ENCODE assay signal across 15 mouse cellular contexts in genomic region chr15:8856419-8857084, GRCm38 (mm10).
DNase-seq lines count a peak whose midpoint lies in the region; ATAC-seq lines count a peak whose summit lies in the region.
"Had no signal": no experiment of that assay in that cellular context is flagged by ENCODE, and none has a peak within 500 bp of the region (broad histone marks: within the 10 kb centered on the region; RNA-seq: fewer than 3 reads in every experiment).

No protein-coding gene starts in this region.

- no peak overlapping the region for H3K9ac ChIP-seq in hindbrain, embryonic 12.5 days
- H3K9ac ChIP-seq in neural tube, embryonic 14.5 days (replicated peaks; ENCODE audit: low read depth, low read length): no peak overlapping the region
- H3K9ac ChIP-seq in neural tube, embryonic 15.5 days (replicated peaks): no peak overlapping the region
- no peak overlapping the region for H3K9ac ChIP-seq in heart, embryonic 11.5 days (ENCODE audit: low read depth, low read length)
- H3K9ac ChIP-seq: heart, embryonic 12.5 days; liver, embryonic 13.5 days; neural tube, embryonic 12.5 days had no signal

- 49% methylated on average over 11 of the region's 11 CpGs for WGBS in hindbrain, embryonic 12.5 days
- 72% methylated on average over 11 of the region's 11 CpGs for WGBS in hindbrain, embryonic 10.5 days
- 38% methylated on average over 11 of the region's 11 CpGs for WGBS in neural tube, embryonic 14.5 days
- 37% methylated on average over 11 of the region's 11 CpGs for WGBS in neural tube, embryonic 15.5 days
- 70% methylated on average over 11 of the region's 11 CpGs for WGBS in heart, embryonic 11.5 days (ENCODE audit: insufficient replicate concordance)

- ATAC-seq in hindbrain, embryonic 12.5 days (ENCODE audit: low FRiP score): 0 out of 2 replicates have a peak, but pooled peaks have one; percentile 13
- peak; percentile 44; the same call in 1 of the 2 replicates for ATAC-seq in neural tube, embryonic 14.5 days (ENCODE audit: low read depth)
- ATAC-seq in neural tube, embryonic 15.5 days (ENCODE audit: low FRiP score): no peak
- ATAC-seq in heart, embryonic 11.5 days (replicated peaks; ENCODE audit: insufficient number of reproducible peaks, low FRiP score, low TSS enrichment): no peak
- ATAC-seq: intestine, postnatal 0 days; lung, postnatal 0 days had no signal

- no peak overlapping the region for H3K4me3 ChIP-seq in hindbrain, embryonic 12.5 days
- H3K4me3 ChIP-seq in hindbrain, embryonic 10.5 days: no peak overlapping the region
- H3K4me3 ChIP-seq in neural tube, embryonic 14.5 days (ENCODE audit: low read depth, low read length): no peak overlapping the region
- H3K4me3 ChIP-seq in neural tube, embryonic 15.5 days (replicated peaks): no peak overlapping the region
- H3K4me3 ChIP-seq in heart, embryonic 11.5 days (ENCODE audit: low read depth, low read length): no peak overlapping the region
- H3K4me3 ChIP-seq: heart, embryonic 12.5 days; liver, embryonic 13.5 days; neural tube, embryonic 12.5 days had no signal

- no peak overlapping the region for H3K27ac ChIP-seq in hindbrain, embryonic 12.5 days
- H3K27ac ChIP-seq in hindbrain, embryonic 10.5 days: no peak overlapping the region; the same call in 1 of the 2 replicates
- H3K27ac ChIP-seq in neural tube, embryonic 14.5 days (ENCODE audit: low read depth, low read length): no peak overlapping the region
- no peak overlapping the region for H3K27ac ChIP-seq in neural tube, embryonic 15.5 days (replicated peaks)
- no peak overlapping the region for H3K27ac ChIP-seq in heart, embryonic 11.5 days (ENCODE audit: low read depth, low read length)
- H3K27ac ChIP-seq: liver, embryonic 13.5 days; neural tube, embryonic 12.5 days had no signal

- no peak overlapping the region for H3K4me2 ChIP-seq in hindbrain, embryonic 12.5 days (replicated peaks)
- H3K4me2 ChIP-seq in neural tube, embryonic 14.5 days (ENCODE audit: low read depth, low read length): no peak overlapping the region
- no peak overlapping the region for H3K4me2 ChIP-seq in neural tube, embryonic 15.5 days
- no peak overlapping the region for H3K4me2 ChIP-seq in heart, embryonic 11.5 days
- H3K4me2 ChIP-seq: heart, embryonic 12.5 days; liver, embryonic 13.5 days; neural tube, embryonic 12.5 days had no signal

- H3K36me3 ChIP-seq in hindbrain, embryonic 12.5 days: no peaks in the 10 kb centered on the region
- H3K36me3 ChIP-seq in hindbrain, embryonic 10.5 days: no peaks in the 10 kb centered on the region
- H3K36me3 ChIP-seq in neural tube, embryonic 14.5 days (ENCODE audit: control insufficient read depth, insufficient read depth, low read length): no peaks in the 10 kb centered on the region
- H3K36me3 ChIP-seq in neural tube, embryonic 15.5 days: no peaks in the 10 kb centered on the region
- no peaks in the 10 kb centered on the region for H3K36me3 ChIP-seq in heart, embryonic 11.5 days (ENCODE audit: control insufficient read depth, insufficient read depth, low read length)
- H3K36me3 ChIP-seq: heart, embryonic 12.5 days; liver, embryonic 13.5 days; neural tube, embryonic 12.5 days had no signal

- DNase-seq in hindbrain, embryonic 10.5 days (ENCODE audit: low spot score): no peak
- DNase-seq in mesoderm, embryonic 11.5 days (ENCODE audit: low read depth, low spot score): peak; percentile 45
- DNase-seq in urinary bladder, postnatal 36 days (ENCODE audit: low spot score in 2 of 2): no peak
- DNase-seq: B cell, adult 2 months; cerebellum, adult 11 months; heart, postnatal 36 days; liver, embryonic 13.5 days had no signal

- H3K27me3 ChIP-seq in hindbrain, embryonic 12.5 days: no peaks in the 10 kb centered on the region
- no peaks in the 10 kb centered on the region for H3K27me3 ChIP-seq in hindbrain, embryonic 10.5 days (ENCODE audit: insufficient read depth, poor library complexity, severe bottlenecking)
- H3K27me3 ChIP-seq in neural tube, embryonic 14.5 days (ENCODE audit: control insufficient read depth, insufficient read depth, low read length): no peaks in the 10 kb centered on the region
- no peaks in the 10 kb centered on the region for H3K27me3 ChIP-seq in neural tube, embryonic 15.5 days (replicated peaks)
- H3K27me3 ChIP-seq in heart, embryonic 11.5 days (ENCODE audit: control insufficient read depth, insufficient read depth, low read length): no peaks in the 10 kb centered on the region
- H3K27me3 ChIP-seq: heart, embryonic 12.5 days; liver, embryonic 13.5 days; neural tube, embryonic 12.5 days had no signal

- 0 out of 2 replicates have a peak, but pooled peaks cover 9% of the 10 kb centered on the region for H3K9me3 ChIP-seq in hindbrain, embryonic 12.5 days (replicated peaks)
- H3K9me3 ChIP-seq in hindbrain, embryonic 10.5 days: peaks cover 13% of the 10 kb centered on the region; the same call in 1 of the 2 replicates
- no peaks in the 10 kb centered on the region for H3K9me3 ChIP-seq in neural tube, embryonic 14.5 days (ENCODE audit: control insufficient read depth, low read length)
- H3K9me3 ChIP-seq in neural tube, embryonic 15.5 days (replicated peaks): no peaks in the 10 kb centered on the region
- H3K9me3 ChIP-seq in heart, embryonic 11.5 days (replicated peaks; ENCODE audit: control insufficient read depth, low read length): 0 out of 2 replicates have a peak, but pooled peaks cover 2% of the 10 kb centered on the region
- H3K9me3 ChIP-seq: heart, embryonic 12.5 days had no signal

- peaks cover 6% of the 10 kb centered on the region; the same call in 1 of the 2 replicates for H3K4me1 ChIP-seq in hindbrain, embryonic 12.5 days
- peaks cover 6% of the 10 kb centered on the region; the same call in 1 of the 2 replicates for H3K4me1 ChIP-seq in hindbrain, embryonic 10.5 days (replicated peaks)
- no peaks in the 10 kb centered on the region for H3K4me1 ChIP-seq in neural tube, embryonic 14.5 days (ENCODE audit: control insufficient read depth, insufficient read depth, low read length)
- no peaks in the 10 kb centered on the region for H3K4me1 ChIP-seq in neural tube, embryonic 15.5 days
- H3K4me1 ChIP-seq in heart, embryonic 11.5 days (ENCODE audit: control insufficient read depth, insufficient read depth, low read length): no peaks in the 10 kb centered on the region
- H3K4me1 ChIP-seq: heart, embryonic 12.5 days; liver, embryonic 13.5 days had no signal

Comparison
In these comparisons a context has a peak if more than half of its experiments do, and no peak if none do; other contexts are left out.
1. ATAC-seq: peak in hindbrain, embryonic 12.5 days (single experiment) and neural tube, embryonic 14.5 days (single experiment); none in neural tube, embryonic 15.5 days (single experiment) and heart, embryonic 11.5 days (single experiment).